Mouse (Mus musculus): ENCODE data around the gene Elfn1. TPM values are rescaled to one million over a fixed set of nuclear protein-coding genes. Genes with fewer than 3 reads are reported as not detected.
A peak's percentile ranks its signal among the peaks of the same experiment; 100 is the strongest.

The Elfn1 gene
- polyA plus RNA-seq, 1 experiment = 14.6 TPM

DNA sequence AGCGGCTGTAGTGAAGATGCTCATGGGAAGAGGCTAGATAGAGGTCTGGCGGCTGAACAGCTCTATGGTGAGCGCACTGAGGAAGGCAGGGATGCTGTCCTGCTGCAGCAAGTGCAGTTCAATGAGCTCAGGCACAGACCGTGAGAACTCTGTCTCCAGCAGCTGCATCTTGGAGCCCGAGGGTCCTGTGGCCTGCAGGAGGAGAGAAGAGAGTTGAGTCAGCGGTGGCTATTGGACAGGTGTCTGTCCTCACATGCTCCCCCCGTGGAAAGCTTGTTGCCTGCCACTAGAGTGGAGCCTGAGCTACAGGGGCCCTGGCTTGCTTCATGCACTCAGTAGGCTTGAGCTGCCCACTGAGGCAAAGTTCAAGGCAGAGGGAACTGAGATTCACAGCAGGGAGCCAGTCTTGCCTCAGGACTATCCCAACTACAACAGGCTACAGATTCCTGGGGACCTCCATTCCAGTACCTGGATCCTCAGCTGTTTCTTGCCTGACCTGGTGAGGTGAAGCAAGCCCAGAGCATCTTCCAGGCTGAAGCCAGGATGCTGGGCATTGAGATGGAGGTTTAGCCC lies 101.4 kb downstream of the Elfn1 start:
- no peak for TF ChIP-seq CTCF (IDR thresholded peaks at IDR 0.05; ENCODE audit: borderline replicate concordance, extremely low read depth, insufficient read depth, insufficient read length)
- DNase-seq (ENCODE audit: low read depth) = no peak

DNA sequence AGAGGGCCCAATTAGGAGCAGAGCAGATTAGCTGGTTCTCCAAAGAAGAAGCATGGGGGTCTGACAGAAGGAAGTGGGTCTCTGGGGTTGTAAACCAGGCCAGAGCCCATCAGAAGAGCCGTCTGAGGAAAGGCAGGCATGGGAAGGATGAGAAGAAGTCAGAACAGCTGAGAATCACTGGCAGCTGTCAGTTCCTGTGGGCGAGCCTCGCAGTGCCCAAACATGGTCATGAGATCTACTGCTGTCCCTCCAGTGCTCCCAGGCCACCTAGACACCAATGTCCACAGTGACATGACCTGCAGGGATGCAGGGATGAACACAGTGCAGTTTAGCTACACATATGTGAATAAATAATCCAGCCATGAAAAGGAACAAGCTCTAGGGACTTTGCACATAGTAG lies 102.7 kb downstream of the Elfn1 start:
- TF ChIP-seq POLR2A (IDR thresholded peaks at IDR 0.05; ENCODE audit: borderline replicate concordance, extremely low read depth, insufficient read depth, insufficient read length, poor library complexity, severe bottlenecking) = no peak
- no peak for DNase-seq (ENCODE audit: low read depth)

DNA sequence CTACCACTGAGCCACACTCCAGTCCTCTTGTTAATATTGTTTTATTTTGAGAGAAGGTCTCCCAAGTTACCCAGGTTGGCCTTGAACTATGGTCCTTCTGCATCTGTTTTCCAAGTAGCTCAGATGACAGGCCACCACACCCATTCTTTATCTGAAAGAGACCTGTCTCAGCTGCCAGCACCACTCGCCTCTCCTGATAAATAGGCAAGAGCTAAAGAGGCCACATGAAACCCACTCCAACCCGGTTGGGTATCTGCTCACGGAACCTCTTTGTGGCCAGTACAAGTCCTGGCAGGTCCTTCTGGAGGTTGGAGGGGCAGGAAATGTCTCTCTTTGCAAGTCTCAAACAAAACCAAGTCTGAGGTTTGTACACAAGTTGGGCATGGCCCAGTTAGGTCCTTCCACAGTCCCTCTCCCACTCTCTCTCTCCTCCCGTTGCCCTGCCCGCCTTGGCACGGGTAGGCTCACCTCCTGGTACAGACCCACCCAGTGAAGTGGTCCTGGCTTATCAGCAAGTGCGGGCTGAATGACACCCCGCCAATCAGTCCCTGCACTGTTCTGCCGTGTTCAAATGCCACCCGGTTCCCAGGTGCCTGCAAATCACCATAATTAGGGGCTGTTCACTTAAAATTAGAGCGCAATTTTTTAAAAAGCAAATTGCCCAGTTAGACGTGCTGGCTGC lies 104.7 kb downstream of the Elfn1 start:
- no peak for TF ChIP-seq POLR2A (IDR thresholded peaks at IDR 0.05; ENCODE audit: borderline replicate concordance, extremely low read depth, insufficient read depth, insufficient read length, poor library complexity, severe bottlenecking)
- no peak for TF ChIP-seq CTCF (IDR thresholded peaks at IDR 0.05; ENCODE audit: borderline replicate concordance, extremely low read depth, insufficient read depth, insufficient read length)
- peak; percentile 26 for DNase-seq (ENCODE audit: low read depth)

DNA sequence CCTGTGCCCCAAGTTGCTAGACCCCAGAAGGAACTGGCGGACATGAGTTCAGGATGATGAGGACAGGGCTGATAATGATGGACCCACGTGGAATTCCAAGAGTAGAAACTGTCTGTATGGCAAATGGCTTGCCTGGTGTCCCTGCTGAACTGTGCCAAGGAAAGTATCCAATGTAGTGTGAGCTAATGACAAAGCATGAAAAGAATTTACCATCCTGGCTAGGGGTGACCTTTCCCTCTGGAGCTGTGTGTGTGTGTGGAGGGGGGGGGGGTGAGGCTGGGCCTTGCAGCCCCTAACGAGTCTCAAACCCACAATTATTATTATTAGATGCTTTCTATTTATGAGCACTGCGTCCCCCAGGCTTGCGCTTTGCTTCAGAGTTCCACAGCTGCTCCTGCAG lies 105.9 kb downstream of the Elfn1 start:
- DNase-seq (ENCODE audit: low read depth) = no peak
- TF ChIP-seq POLR2A (IDR thresholded peaks at IDR 0.05; ENCODE audit: borderline replicate concordance, extremely low read depth, insufficient read depth, insufficient read length, poor library complexity, severe bottlenecking) (no peak), CTCF (IDR thresholded peaks at IDR 0.05; ENCODE audit: borderline replicate concordance, extremely low read depth, insufficient read depth, insufficient read length) (no peak)

DNA sequence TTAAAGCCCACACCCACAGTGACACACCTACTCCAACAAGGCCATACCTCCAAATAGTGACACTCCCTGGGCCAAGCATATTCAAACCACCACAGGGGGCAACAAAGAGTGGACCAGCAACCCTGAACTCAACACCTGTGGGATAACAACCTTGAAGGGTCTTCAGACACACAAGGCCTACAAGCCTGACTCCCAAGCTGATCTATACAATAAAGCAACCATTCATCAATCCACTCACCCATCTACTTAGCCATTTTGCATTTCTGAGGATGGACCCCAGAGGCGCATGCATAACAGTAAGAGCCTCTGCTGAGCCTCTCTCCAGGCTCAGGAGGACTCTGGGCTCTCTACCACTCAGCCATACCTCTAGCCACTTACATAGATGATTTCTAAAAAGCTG lies 109.2 kb downstream of the Elfn1 start:
- TF ChIP-seq POLR2A (IDR thresholded peaks at IDR 0.05; ENCODE audit: borderline replicate concordance, extremely low read depth, insufficient read depth, insufficient read length, poor library complexity, severe bottlenecking) (no peak), CTCF (IDR thresholded peaks at IDR 0.05; ENCODE audit: borderline replicate concordance, extremely low read depth, insufficient read depth, insufficient read length) (no peak)

DNA sequence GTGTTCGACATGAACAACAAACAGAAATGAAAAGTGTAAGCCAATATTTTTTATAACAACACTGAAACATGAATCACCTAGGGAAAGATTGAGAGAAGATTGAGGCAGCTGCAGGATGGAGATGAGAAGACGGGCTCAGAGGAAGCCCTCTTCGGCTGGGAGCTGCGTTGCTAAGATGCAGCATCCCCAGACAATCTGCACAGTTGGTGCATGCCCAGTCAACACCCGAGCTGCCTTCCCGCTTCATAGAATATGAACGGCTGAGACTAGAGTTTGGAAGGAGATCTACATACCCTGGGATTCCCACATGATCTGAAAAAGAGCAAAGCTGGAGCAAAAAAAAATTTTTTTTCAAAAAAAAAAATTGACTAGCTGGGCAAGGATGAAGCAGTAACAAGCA lies 111.0 kb downstream of the Elfn1 start:
- TF ChIP-seq POLR2A (IDR thresholded peaks at IDR 0.05; ENCODE audit: borderline replicate concordance, extremely low read depth, insufficient read depth, insufficient read length, poor library complexity, severe bottlenecking) = no peak
- TF ChIP-seq CTCF (IDR thresholded peaks at IDR 0.05; ENCODE audit: borderline replicate concordance, extremely low read depth, insufficient read depth, insufficient read length) = no peak
- DNase-seq (ENCODE audit: low read depth) = peak; percentile 43

More for the DNA sequence above, 109.2 kb downstream of the Elfn1 start:
- DNase-seq (ENCODE audit: low read depth) = no peak

DNA sequence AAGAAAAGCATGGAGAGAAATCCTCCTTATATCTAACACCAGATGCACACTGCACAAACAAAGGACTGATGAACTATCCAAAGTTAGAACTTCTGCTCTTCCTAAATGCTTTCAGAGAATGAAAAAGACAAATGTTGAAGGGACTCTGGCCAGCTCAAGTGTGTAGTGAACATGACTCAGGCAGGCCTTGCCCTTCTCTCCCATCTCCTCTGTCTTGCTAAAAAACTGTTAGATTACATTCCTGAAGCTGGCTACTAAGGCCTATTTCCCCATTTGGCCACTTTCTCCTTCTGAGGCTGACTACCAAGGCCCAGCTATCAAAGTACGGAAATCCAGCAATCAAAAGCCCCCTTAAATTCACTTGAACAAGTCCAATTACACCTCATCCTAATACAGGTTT lies 111.9 kb downstream of the Elfn1 start:
- no peak for DNase-seq (ENCODE audit: low read depth)
- TF ChIP-seq CTCF (IDR thresholded peaks at IDR 0.05; ENCODE audit: borderline replicate concordance, extremely low read depth, insufficient read depth, insufficient read length) = no peak
- TF ChIP-seq POLR2A (IDR thresholded peaks at IDR 0.05; ENCODE audit: borderline replicate concordance, extremely low read depth, insufficient read depth, insufficient read length, poor library complexity, severe bottlenecking) = no peak

DNA sequence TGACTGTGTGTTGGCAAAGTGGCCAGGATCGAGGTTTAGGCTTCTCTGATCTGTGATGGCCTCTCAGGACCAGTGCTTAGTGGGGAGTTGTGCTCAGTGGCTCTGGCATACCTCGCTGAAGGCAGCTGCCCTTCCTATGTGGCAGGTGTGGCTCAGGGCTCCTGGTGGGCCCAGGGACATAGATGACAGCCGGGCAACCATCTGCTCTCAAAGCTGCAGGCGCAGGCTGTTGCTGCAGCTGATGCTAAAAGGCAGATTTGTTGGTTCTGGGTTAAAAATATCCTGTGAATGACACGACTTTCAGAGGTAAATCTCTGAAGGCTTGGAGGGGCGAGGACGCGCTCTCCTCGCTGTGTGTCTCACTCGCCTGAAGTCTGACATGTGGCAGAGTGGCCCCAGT lies 114.0 kb downstream of the Elfn1 start:
- TF ChIP-seq CTCF (IDR thresholded peaks at IDR 0.05; ENCODE audit: borderline replicate concordance, extremely low read depth, insufficient read depth, insufficient read length) = no peak
- TF ChIP-seq POLR2A (IDR thresholded peaks at IDR 0.05; ENCODE audit: borderline replicate concordance, extremely low read depth, insufficient read depth, insufficient read length, poor library complexity, severe bottlenecking) = no peak
- peak; percentile 72 for DNase-seq (ENCODE audit: low read depth)

DNA sequence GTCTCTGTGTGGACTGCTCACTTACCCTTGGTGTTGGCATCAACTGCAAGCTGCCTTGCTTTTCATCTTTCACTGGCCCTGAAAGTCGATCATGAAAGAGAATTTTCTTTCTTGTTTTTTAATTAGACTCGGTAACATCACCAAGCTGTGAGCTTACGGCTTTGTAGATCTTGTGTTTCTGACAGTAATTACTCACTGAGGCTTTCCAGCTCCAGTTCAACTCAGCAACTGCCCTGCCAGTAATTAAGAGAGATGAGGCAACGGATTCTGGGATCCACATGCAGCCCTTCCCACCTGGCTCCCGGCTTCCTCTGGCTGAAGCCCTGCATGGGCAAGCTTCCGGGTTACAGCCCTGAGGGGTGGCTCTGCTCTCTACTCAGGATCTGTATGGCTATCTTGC lies 115.1 kb downstream of the Elfn1 start:
- TF ChIP-seq POLR2A (IDR thresholded peaks at IDR 0.05; ENCODE audit: borderline replicate concordance, extremely low read depth, insufficient read depth, insufficient read length, poor library complexity, severe bottlenecking) (no peak), CTCF (IDR thresholded peaks at IDR 0.05; ENCODE audit: borderline replicate concordance, extremely low read depth, insufficient read depth, insufficient read length) (no peak)
- DNase-seq (ENCODE audit: low read depth) = peak; percentile 64

DNA sequence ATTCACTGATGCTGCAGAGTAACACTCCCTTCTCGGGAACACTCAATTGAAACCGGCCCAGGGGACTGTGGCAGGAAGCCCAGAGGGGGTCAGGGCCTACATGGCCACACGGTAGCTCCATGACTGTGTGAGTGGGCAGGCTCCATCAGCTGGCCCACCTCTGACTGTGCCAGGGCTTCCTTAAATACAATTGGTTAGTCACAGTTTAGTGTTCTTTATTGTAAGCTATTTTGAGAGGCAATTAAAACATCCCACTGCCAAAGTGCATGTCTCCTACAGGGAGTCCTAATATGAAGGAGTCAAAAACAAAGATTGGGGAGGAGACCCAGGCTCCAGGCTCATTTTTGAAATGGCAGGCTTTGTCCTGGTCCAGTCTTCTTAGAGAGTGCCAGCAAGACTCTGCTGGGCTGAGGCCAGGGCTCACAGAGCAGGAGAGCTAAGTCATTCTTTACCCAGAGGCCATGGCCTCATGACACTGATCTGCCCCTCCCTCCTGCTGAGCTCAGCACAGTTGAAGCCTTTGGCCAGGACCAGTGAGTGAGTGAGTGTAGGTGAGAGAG lies 116.3 kb downstream of the Elfn1 start:
- DNase-seq (ENCODE audit: low read depth) = peak; percentile 80
- TF ChIP-seq POLR2A (IDR thresholded peaks at IDR 0.05; ENCODE audit: borderline replicate concordance, extremely low read depth, insufficient read depth, insufficient read length, poor library complexity, severe bottlenecking) (no peak), CTCF (IDR thresholded peaks at IDR 0.05; ENCODE audit: borderline replicate concordance, extremely low read depth, insufficient read depth, insufficient read length) (no peak)

Other genes with a start within 250 kb of the Elfn1 start
- gene Micall2, start 171.6 kb upstream of the Elfn1 start, polyA plus RNA-seq (2012; rRNA removed) = 7.7 and 11.8 TPM in 2 replicates
- gene Ints1, start 132.3 kb upstream of the Elfn1 start, polyA plus RNA-seq (2012; rRNA removed) = 56.5 and 72.9 TPM in 2 replicates
- gene Mafk, start 116.4 kb upstream of the Elfn1 start, polyA plus RNA-seq (2012; rRNA removed) = 12.6 and 13.6 TPM in 2 replicates
- 0.34 and 0.57 TPM in 2 replicates for gene Tmem184a, start 88.0 kb upstream of the Elfn1 start, polyA plus RNA-seq (2012; rRNA removed)
- 0.53 TPM in 1 of 2 replicates, not detected in the other for gene Gm26938, start 81.5 kb upstream of the Elfn1 start, polyA plus RNA-seq (2012; rRNA removed)
- gene Psmg3, start 81.1 kb upstream of the Elfn1 start, polyA plus RNA-seq (2012; rRNA removed) = 50.6 and 73.4 TPM in 2 replicates